Mouse (Mus musculus) cerebellum, adult 2 months (tissue): Measurements from ENCODE around the gene Ntm.

ENCODE experiments used
- CTCF ChIP-seq: fragments of 200-500 bp; IDR thresholded peaks from 2 replicates; pipeline ENCODE4 v1.5.1; 2011; ENCODE audit warnings: low read depth, mild to moderate bottlenecking, control low read depth, low read length, moderate library complexity, borderline replicate concordance; ENCODE audit not compliant: insufficient read depth
- POLR2A ChIP-seq: fragments of 200-500 bp; IDR thresholded peaks from 2 replicates; pipeline ENCODE4 v1.6.1; 2011; ENCODE audit warnings: low read length, control low read depth, borderline replicate concordance; ENCODE audit not compliant: insufficient read depth

GRCm38 (mm10) chr9:29464756-29465155 lies 498.2 kb downstream of the Ntm start:
- TF ChIP-seq POLR2A, result no peak
- TF ChIP-seq CTCF, result no peak
